Mouse (Mus musculus) embryonic facial prominence, embryonic 14.5 days (tissue): ENCODE results near the gene Tjap1. TPM values are rescaled to one million over a fixed set of nuclear protein-coding genes. Genes with fewer than 3 reads are reported as not detected.

Source experiments
- ATAC-seq: fragments of 200-750 bp; cut with Nextera tagmentation; 2 replicates; pipeline ENCODE4 v1.8.0; 2017; ENCODE audit warnings: low read depth, moderate number of reproducible peaks, moderate TSS enrichment
- DNase-seq: peaks from one replicate; pipeline ENCODE4 v3.0.0-alpha.2; 2015; ENCODE audit warnings: low spot score
- H3K27ac ChIP-seq: fragments of 300-500 bp; sonication (generic); replicated peaks from 2 replicates; pipeline ENCODE4 v1.5.1; 2014; ENCODE audit warnings: low read depth, mild to moderate bottlenecking, low read length, moderate library complexity
- H3K27me3 ChIP-seq: fragments of 300-500 bp; sonication (generic); replicated peaks from 2 replicates; pipeline ENCODE4 v1.6.1; 2014; ENCODE audit warnings: low read length; ENCODE audit not compliant: control insufficient read depth, insufficient read depth
- H3K36me3 ChIP-seq: fragments of 300-500 bp; sonication (generic); 2 replicates; pipeline ENCODE4 v1.6.1; 2014; ENCODE audit warnings: low read length, mixed read lengths; ENCODE audit not compliant: control insufficient read depth, insufficient read depth
- H3K4me1 ChIP-seq: fragments of 300-500 bp; sonication (generic); 2 replicates; pipeline ENCODE4 v1.6.1; 2014; ENCODE audit warnings: antibody characterized with exemption, low read length; ENCODE audit not compliant: control insufficient read depth, insufficient read depth
- H3K4me2 ChIP-seq: fragments of 300-500 bp; sonication (generic); 2 replicates; pipeline ENCODE4 v1.6.1; 2014; ENCODE audit warnings: low read depth, mild to moderate bottlenecking, low read length, moderate library complexity, mixed read lengths
- H3K4me3 ChIP-seq: fragments of 300-500 bp; sonication (generic); 2 replicates; pipeline ENCODE4 v1.5.1; 2014; ENCODE audit warnings: low read depth, mild to moderate bottlenecking, low read length
- H3K9ac ChIP-seq: fragments of 300-500 bp; sonication (generic); 2 replicates; pipeline ENCODE4 v1.6.1; 2014; ENCODE audit warnings: low read depth, mild to moderate bottlenecking, low read length, moderate library complexity, mixed read lengths
- H3K9me3 ChIP-seq: fragments of 300-500 bp; sonication (generic); 2 replicates; pipeline ENCODE4 v1.6.1; 2016; ENCODE audit warnings: low read length; ENCODE audit not compliant: control insufficient read depth
- WGBS: fragments of 180-500 bp; shearing (Covaris S2); extraction: QIAGEN DNeasy Blood & Tissue Kit; methylation state at CpG from one replicate; pipeline ENCODE4 v1.1.7; 2014; 5-methylcytosine and 5-hydroxymethylcytosine counted together
- polyA plus RNA-seq: library from polyadenylated mRNA; unstranded; fragments of >200 nt; fragmentation: Nextera tagmentation; extraction: Ambion mirVana; gene quantifications from 2 replicates; pipeline ENCODE4 v1.2.1, GENCODE M21; 2014

Gene Tjap1
- polyA plus RNA-seq, 1 experiment from 2014 or later, result 57.3 TPM

DNA sequence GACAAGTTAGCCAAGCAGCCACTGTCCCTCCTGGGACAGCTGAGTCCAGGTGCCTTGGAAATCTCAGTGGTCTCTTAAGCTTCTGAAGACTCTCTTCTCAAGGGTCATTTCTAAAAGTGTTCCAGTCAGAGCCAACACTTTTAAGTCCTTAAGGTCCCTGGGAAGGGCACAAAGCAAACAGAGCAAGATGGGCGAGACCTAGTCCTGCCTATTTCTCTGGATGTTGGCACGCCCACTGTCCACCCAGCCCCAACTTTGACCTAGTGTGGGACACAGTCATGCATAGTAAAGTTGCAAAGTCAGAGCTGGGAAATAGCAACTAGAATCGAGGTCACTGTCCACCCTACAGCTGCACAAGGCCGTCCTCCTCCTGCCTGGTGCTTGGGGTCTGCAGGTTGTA, 39.8 kb downstream of the Tjap1 start:
- H3K27ac ChIP-seq, result no peak overlapping the region
- H3K9me3 ChIP-seq, result no peaks in the 10 kb centered on the region
- 87% methylated on average over 4 of the region's 4 CpGs for WGBS
- H3K27me3 ChIP-seq, result no peaks in the 10 kb centered on the region
- no peak overlapping the region for H3K4me2 ChIP-seq
- peaks cover 87% of the 10 kb centered on the region for H3K36me3 ChIP-seq
- DNase-seq, result no peak
- H3K4me1 ChIP-seq, result peaks cover 7% of the 10 kb centered on the region
- H3K4me3 ChIP-seq, result no peak overlapping the region
- no peak overlapping the region for H3K9ac ChIP-seq
- no peak for ATAC-seq

DNA sequence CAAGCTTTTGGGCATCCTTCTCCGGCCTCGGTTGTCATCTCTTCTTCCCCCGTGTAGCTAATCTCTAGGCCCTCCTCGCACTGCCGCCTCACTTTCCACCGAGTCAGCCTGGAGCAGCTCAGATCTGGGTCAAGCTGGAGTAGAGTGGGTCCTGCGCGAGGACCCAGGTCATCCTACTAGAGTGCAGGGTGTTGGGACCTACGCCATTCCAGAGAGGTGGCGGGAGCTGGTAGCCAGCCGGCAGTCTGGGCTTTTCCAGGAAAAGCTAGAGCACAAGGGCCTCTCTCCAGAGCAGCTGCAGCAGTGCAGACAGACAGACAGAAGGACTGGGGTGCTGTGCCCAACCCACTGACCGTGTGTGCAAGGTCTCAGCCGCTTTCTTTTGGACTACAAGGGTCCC, 40.6 kb downstream of the Tjap1 start:
- no peaks in the 10 kb centered on the region for H3K9me3 ChIP-seq
- H3K9ac ChIP-seq, result no peak overlapping the region
- H3K4me1 ChIP-seq, result peaks cover 7% of the 10 kb centered on the region
- H3K27ac ChIP-seq, result no peak overlapping the region
- H3K36me3 ChIP-seq, result peaks cover 94% of the 10 kb centered on the region
- H3K4me2 ChIP-seq, result no peak overlapping the region
- no peak for DNase-seq
- WGBS, result 87% methylated on average over 13 of the region's 13 CpGs
- H3K4me3 ChIP-seq, result no peak overlapping the region
- no peaks in the 10 kb centered on the region for H3K27me3 ChIP-seq
- no peak for ATAC-seq

DNA sequence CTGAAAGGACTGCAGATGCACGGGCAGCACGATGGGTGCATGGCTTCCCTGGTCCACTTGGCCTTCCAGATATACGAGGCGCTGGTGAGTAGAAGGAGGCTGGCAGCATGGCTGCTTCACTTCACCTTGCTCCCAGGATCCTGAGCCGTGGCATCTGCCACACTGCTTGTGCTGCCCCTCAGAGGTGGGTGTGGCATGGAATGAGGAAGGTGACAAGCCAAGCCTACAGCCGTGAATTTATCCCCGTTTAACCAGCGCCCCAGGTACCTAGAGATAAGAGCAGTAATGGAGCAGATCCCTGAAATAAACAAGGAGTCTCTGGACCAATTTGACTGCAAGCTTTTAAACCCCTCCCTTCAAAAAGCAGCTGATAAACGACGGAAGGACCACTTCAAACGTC, 41.4 kb downstream of the Tjap1 start:
- ATAC-seq (no peak), DNase-seq (no peak)
- H3K9ac ChIP-seq, result no peak overlapping the region
- 77% methylated on average over 11 of the region's 11 CpGs for WGBS
- peaks cover 99% of the 10 kb centered on the region for H3K36me3 ChIP-seq
- no peaks in the 10 kb centered on the region for H3K9me3 ChIP-seq
- no peak overlapping the region for H3K4me2 ChIP-seq
- H3K27ac ChIP-seq, result no peak overlapping the region
- H3K4me3 ChIP-seq, result no peak overlapping the region
- no peaks in the 10 kb centered on the region for H3K27me3 ChIP-seq
- H3K4me1 ChIP-seq, result no peaks in the 10 kb centered on the region

DNA sequence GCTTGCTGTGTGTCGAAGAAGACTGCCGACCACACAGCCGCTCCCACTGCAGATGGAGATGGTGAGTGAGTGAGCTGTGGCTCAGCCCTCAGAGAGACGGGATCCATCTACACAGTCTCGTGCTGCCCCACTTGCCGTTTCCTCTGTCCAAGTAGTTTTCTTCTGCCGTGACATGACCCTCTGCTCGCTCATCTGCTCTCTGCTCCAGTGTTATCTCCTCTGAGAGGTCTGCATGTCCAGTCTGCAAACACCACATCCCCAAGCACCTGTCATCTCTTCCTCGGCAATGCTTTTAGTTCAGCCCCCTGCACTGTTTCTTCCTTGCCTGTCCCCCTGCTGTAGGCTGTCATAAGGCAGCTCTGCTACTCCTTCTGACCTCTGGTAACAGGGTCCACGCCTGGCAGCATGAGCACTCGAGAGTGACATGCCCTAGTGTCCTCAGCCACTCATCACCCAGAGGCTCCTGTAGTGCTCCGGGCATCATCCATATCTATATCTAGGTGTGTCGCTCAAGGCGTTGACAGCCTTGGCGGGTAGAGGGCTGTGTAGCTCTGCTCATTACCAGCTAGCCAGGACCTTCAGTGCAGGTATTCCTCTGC, 43.2 kb downstream of the Tjap1 start:
- H3K9ac ChIP-seq, result no peak overlapping the region
- H3K4me1 ChIP-seq, result no peaks in the 10 kb centered on the region
- no peaks in the 10 kb centered on the region for H3K9me3 ChIP-seq
- DNase-seq, result no peak
- H3K4me2 ChIP-seq, result no peak overlapping the region
- H3K27me3 ChIP-seq, result no peaks in the 10 kb centered on the region
- H3K27ac ChIP-seq, result no peak overlapping the region
- H3K36me3 ChIP-seq, result peaks cover 92% of the 10 kb centered on the region
- no peak overlapping the region for H3K4me3 ChIP-seq
- no peak for ATAC-seq
- WGBS, result 97% methylated on average over 14 of the region's 15 CpGs

DNA sequence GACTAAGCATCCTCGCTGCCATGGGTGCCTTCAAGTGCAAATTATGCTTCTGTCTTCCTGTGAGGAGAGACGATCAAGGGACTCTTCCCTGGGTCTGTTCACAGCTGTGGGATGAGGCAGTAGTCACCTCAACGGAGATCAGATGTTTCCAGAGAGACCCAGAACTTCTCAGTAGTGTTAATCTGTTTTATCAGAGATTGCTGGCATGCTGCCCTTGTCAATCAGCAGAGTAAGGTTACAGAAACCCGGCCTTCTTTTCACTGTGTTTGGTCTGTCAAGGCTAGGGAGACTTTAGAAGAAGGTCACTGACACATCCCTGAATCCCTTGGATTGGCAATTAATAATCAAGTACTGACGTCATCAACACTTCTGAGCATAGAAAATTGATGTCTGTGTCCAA, 45.3 kb downstream of the Tjap1 start:
- no peak overlapping the region for H3K9ac ChIP-seq
- H3K4me3 ChIP-seq, result no peak overlapping the region
- peaks cover 91% of the 10 kb centered on the region for H3K36me3 ChIP-seq
- DNase-seq (no peak), ATAC-seq (no peak)
- no peaks in the 10 kb centered on the region for H3K4me1 ChIP-seq
- no peak overlapping the region for H3K4me2 ChIP-seq
- no peak overlapping the region for H3K27ac ChIP-seq
- H3K27me3 ChIP-seq, result no peaks in the 10 kb centered on the region
- no peaks in the 10 kb centered on the region for H3K9me3 ChIP-seq
- WGBS, result 81% methylated on average over 5 of the region's 5 CpGs

DNA sequence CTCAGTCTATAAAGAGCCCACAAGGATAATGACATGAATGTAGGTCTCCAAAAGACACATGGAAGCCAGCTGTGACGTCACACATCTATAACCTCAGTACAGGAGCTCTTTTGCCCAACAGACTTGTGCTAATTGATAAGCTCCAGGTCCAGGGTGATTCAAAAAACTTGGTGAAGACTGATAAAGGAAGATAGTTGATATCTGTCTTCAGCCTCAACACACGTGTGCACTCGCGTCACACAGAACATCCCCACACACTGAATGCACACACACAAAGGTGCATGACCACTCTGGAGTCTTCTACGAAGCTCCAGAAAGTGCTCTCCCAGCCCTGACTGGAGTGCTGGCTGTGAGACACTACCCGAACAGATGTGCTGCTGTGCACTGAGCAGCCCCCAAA, 45.7 kb downstream of the Tjap1 start:
- Histone ChIP-seq H3K4me3 (no peak overlapping the region), H3K9ac (no peak overlapping the region), H3K27ac (no peak overlapping the region), H3K4me2 (no peak overlapping the region), H3K9me3 (no peaks in the 10 kb centered on the region), H3K4me1 (no peaks in the 10 kb centered on the region), H3K27me3 (no peaks in the 10 kb centered on the region), H3K36me3 (peaks cover 87% of the 10 kb centered on the region)
- DNase-seq, result no peak
- no peak for ATAC-seq
- WGBS, result 92% methylated on average over 6 of the region's 6 CpGs

DNA sequence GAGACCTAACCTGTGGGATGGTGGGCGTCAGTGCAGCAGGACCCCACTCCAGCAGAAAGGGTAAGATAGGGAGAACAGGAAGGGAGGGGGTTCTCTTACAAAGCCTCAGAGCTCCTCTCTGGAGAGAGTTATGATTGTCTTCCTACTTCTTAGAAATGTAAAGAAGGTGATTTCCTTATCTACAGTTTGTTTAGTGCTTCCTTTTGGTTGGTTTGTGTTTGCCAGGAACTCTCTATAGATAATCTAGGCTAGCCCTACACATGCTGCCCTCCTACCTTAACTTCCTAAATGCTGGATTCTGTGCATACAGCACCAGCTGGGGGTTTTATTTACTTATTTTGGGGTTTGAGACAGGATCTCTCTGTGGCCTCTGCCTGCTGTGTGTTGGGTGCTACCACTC, 46.8 kb downstream of the Tjap1 start:
- 79% methylated on average over 1 of the region's 1 CpGs for WGBS
- Histone ChIP-seq H3K4me2 (no peak overlapping the region), H3K4me1 (no peaks in the 10 kb centered on the region), H3K27me3 (no peaks in the 10 kb centered on the region), H3K36me3 (peaks cover 84% of the 10 kb centered on the region), H3K4me3 (no peak overlapping the region), H3K9ac (no peak overlapping the region), H3K9me3 (no peaks in the 10 kb centered on the region), H3K27ac (no peak overlapping the region)
- DNase-seq (no peak), ATAC-seq (no peak)

DNA sequence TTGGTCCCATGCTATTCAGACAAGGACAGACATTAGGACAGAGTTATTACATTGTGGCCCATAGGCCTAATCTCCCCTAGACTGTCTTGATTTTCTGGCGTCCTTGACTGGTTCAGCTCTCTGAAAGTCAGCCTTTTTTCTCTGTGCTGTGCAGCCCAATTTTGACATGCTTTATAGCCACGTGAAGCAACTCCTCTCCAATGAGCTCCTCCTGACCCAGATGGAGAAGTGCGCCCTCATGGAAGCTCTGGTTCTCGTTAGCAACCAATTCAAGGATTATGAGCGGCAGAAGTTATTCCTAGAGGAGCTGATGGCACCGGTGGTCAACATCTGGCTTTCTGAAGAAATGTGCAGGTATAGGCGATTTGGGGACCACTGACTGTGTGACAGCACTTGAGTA, 55.2 kb downstream of the Tjap1 start:
- 64% methylated on average over 7 of the region's 7 CpGs for WGBS
- H3K4me1 ChIP-seq, result no peaks in the 10 kb centered on the region
- no peaks in the 10 kb centered on the region for H3K9me3 ChIP-seq
- H3K4me3 ChIP-seq, result no peak overlapping the region
- H3K4me2 ChIP-seq, result no peak overlapping the region
- DNase-seq (no peak), ATAC-seq (no peak)
- H3K36me3 ChIP-seq, result peaks cover 91% of the 10 kb centered on the region
- no peak overlapping the region for H3K27ac ChIP-seq
- H3K9ac ChIP-seq, result no peak overlapping the region
- no peaks in the 10 kb centered on the region for H3K27me3 ChIP-seq

DNA sequence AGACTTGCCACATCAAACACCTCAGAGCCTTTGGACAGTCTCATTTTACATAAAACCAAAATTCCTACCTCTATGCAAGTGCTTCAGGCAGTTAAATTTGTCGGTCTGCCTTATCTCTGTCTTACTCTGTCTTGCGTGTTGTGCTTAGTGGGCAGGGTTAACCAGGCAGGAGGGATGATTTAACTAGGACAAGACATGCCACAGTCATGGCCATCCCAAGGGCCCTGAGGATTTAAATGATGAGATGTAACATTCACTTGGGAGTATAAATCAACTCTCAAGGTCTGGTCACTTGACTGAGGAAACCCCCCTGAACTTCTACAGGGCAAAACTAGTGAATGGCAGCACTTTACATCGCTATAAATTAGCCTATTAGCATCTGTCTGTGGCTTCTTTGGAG, 61.2 kb downstream of the Tjap1 start:
- Histone ChIP-seq H3K9ac (no peak overlapping the region), H3K4me1 (no peaks in the 10 kb centered on the region), H3K9me3 (no peaks in the 10 kb centered on the region), H3K4me3 (no peak overlapping the region), H3K27me3 (no peaks in the 10 kb centered on the region), H3K27ac (no peak overlapping the region), H3K4me2 (no peak overlapping the region), H3K36me3 (peaks cover 99% of the 10 kb centered on the region)
- whole genome bisulfite sequencing, result 81% methylated on average over 3 of the region's 3 CpGs
- no peak for ATAC-seq
- no peak for DNase-seq
